Mouse (Mus musculus): Measurements from ENCODE around the gene Bysl.

DNA sequence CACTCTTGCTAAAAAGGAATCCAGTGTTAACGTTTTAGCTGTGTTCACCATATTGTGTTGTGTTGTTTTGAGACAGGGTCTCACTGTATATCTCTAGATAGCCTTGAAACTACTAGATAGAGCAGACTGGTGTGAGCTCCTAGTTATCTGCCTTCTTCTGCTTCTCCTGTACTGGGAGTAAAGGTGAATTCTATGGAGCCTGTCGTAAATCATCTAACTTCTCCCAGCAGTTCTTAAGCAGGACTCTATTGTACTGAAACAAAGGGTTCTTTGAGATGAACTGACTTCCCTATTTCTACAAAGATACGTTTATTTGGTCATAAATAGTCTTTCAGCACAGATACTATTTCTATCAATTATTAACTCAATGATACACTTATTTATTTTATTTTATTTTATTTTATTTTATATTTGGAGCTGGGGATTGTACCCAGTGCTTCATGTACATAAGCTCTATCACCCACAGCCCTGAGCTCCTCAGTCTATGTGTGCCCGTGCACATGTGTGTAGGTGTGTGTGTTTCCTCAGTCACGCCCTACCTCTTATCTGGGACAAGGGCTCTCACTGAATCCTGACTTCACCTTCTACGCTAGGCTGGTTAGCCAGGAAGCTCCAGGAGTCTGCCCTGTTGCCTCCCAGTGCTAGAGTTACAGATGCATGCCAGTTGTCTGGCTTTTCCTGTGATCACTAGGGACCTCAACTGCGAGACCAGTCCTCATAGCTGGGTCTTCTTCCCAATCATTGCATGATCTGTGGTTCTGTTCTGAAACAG lies 22.9 kb upstream of the Bysl start:
- TF ChIP-seq CTCF (IDR thresholded peaks at IDR 0.05; ENCODE audit: low read depth, low read length) (no peak), POLR2AphosphoS5 (IDR thresholded peaks at IDR 0.05; ENCODE audit: insufficient replicate concordance, low read depth, low read length) (no peak), GATA1 (IDR thresholded peaks at IDR 0.05; ENCODE audit: borderline replicate concordance, low read length) (no peak), GATA2 (IDR thresholded peaks at IDR 0.05; ENCODE audit: borderline replicate concordance, low read depth, low read length) (no peak)
